Comparison of ENCODE assay signal across 26 mouse cellular contexts in the genomic region with DNA sequence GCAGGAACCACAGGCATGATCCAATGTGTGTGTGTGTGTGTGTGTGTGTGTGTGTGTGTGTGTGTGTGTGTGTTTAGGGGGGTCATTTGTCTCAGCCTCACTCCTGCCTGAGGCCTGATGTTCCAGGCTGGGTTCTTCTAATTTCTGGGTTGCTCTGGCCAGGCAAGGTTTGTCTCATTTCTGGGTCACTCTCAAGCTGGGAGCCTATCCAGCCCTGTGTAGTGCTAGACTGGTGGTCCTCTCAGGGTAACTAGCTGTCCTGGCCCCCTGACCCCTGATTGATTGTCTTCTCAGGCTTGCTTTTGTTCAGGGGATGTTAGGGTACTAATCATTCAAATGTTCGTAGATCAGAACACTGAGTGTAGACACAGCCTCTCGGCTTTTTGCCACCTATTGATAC.
A peak's percentile ranks its signal among the peaks of the same experiment; 100 is the strongest.
DNase-seq lines count a peak whose midpoint lies in the region; ATAC-seq and TF ChIP-seq lines count a peak whose summit lies in the region.
"Had no signal": no experiment of that assay in that cellular context is flagged by ENCODE, and none has a peak within 500 bp of the region (broad histone marks: within the 10 kb centered on the region; RNA-seq: fewer than 3 reads in every experiment).

No protein-coding gene starts in this region.

- H3K9ac ChIP-seq in hindbrain, embryonic 14.5 days, result no peak overlapping the region
- no peak overlapping the region for H3K9ac ChIP-seq in midbrain, embryonic 13.5 days (replicated peaks)
- H3K9ac ChIP-seq in midbrain, embryonic 14.5 days (replicated peaks; ENCODE audit: low read length), result no peak overlapping the region
- H3K9ac ChIP-seq in liver, postnatal 0 days (replicated peaks), result no peak overlapping the region
- H3K9ac ChIP-seq: embryonic facial prominence, embryonic 12.5 days; heart, embryonic 15.5 days; liver, embryonic 14.5 days; lung, embryonic 14.5 days; neural tube, embryonic 13.5 days had no signal

- no peak for ATAC-seq in hindbrain, embryonic 14.5 days (ENCODE audit: low FRiP score)
- 0 out of 2 replicates have a peak, but pooled peaks have one; percentile 48 for ATAC-seq in midbrain, embryonic 13.5 days
- no peak for ATAC-seq in midbrain, embryonic 14.5 days (ENCODE audit: low FRiP score, low TSS enrichment)
- ATAC-seq in liver, postnatal 0 days, result no peak
- ATAC-seq: CD4-positive, CD25-positive, alpha-beta regulatory T cell, adult 4 months; intestine, postnatal 0 days had no signal

- no peak for TF ChIP-seq POLR2A in kidney, adult 2 months (IDR thresholded peaks at IDR 0.05; ENCODE audit: low read depth, low read length)

- DNase-seq in hindbrain, embryonic 10.5 days (ENCODE audit: low spot score), result no peak
- DNase-seq in hindbrain, embryonic 14.5 days (ENCODE audit: low spot score), result no peak
- DNase-seq in midbrain, embryonic 14.5 days, result no peak
- no peak for DNase-seq in embryonic facial prominence, embryonic 10.5 days (ENCODE audit: low spot score)
- DNase-seq in liver, postnatal 0 days, result no peak
- no peak for DNase-seq in kidney, adult 2 months
- DNase-seq: adrenal gland, adult 8-10 months; cerebellum, adult 8-10 months; gastrocnemius, postnatal 14 days; heart, postnatal 36 days; kidney, postnatal 14 days; layer of hippocampus, adult 9-11 months; liver; lung, embryonic 14.5 days; lung, postnatal 14 days; thymus, adult 2 months; thymus, postnatal 36 days had no signal

- H3K4me1 ChIP-seq in hindbrain, embryonic 10.5 days (replicated peaks), result peaks cover 6% of the 10 kb centered on the region; the same call in 1 of the 2 replicates
- H3K4me1 ChIP-seq in hindbrain, embryonic 14.5 days (replicated peaks; ENCODE audit: control insufficient read depth, insufficient read depth, low read length), result no peaks in the 10 kb centered on the region
- H3K4me1 ChIP-seq in midbrain, embryonic 13.5 days (replicated peaks), result no peaks in the 10 kb centered on the region
- H3K4me1 ChIP-seq in midbrain, embryonic 14.5 days (ENCODE audit: control insufficient read depth, insufficient read depth, low read length), result no peaks in the 10 kb centered on the region
- H3K4me1 ChIP-seq in embryonic facial prominence, embryonic 10.5 days, result peaks cover 23% of the 10 kb centered on the region
- no peaks in the 10 kb centered on the region for H3K4me1 ChIP-seq in liver, postnatal 0 days (ENCODE audit: insufficient read depth)
- H3K4me1 ChIP-seq in kidney, adult 2 months (ENCODE audit: control insufficient read depth, insufficient read depth, low read length), result no peaks in the 10 kb centered on the region
- H3K4me1 ChIP-seq: heart, embryonic 10.5 days; heart, embryonic 15.5 days had no signal

- H3K9me3 ChIP-seq in hindbrain, embryonic 10.5 days, result no peaks in the 10 kb centered on the region
- H3K9me3 ChIP-seq in hindbrain, embryonic 14.5 days (ENCODE audit: control insufficient read depth, low read length), result no peaks in the 10 kb centered on the region
- H3K9me3 ChIP-seq in midbrain, embryonic 13.5 days, result no peaks in the 10 kb centered on the region
- H3K9me3 ChIP-seq in midbrain, embryonic 14.5 days (ENCODE audit: control insufficient read depth, low read length), result no peaks in the 10 kb centered on the region
- no peaks in the 10 kb centered on the region for H3K9me3 ChIP-seq in embryonic facial prominence, embryonic 10.5 days
- no peaks in the 10 kb centered on the region for H3K9me3 ChIP-seq in liver, postnatal 0 days (ENCODE audit: low read length)
- H3K9me3 ChIP-seq: embryonic facial prominence, embryonic 12.5 days; heart, embryonic 10.5 days; heart, embryonic 15.5 days; neural tube, embryonic 13.5 days had no signal

- peak overlapping the region; percentile 59; the same call in 1 of the 2 replicates for H3K27ac ChIP-seq in hindbrain, embryonic 10.5 days
- no peak overlapping the region for H3K27ac ChIP-seq in hindbrain, embryonic 14.5 days
- H3K27ac ChIP-seq in midbrain, embryonic 13.5 days, result no peak overlapping the region
- no peak overlapping the region for H3K27ac ChIP-seq in midbrain, embryonic 14.5 days (replicated peaks; ENCODE audit: low read depth, low read length)
- H3K27ac ChIP-seq in embryonic facial prominence, embryonic 10.5 days (replicated peaks), result peak overlapping the region; percentile 52
- no peak overlapping the region for H3K27ac ChIP-seq in liver, postnatal 0 days (ENCODE audit: low read depth)
- no peak overlapping the region for H3K27ac ChIP-seq in kidney, adult 2 months (ENCODE audit: insufficient read depth, low read depth, low read length)
- H3K27ac ChIP-seq: heart, embryonic 10.5 days; heart, embryonic 15.5 days; liver, embryonic 14.5 days; neural tube, embryonic 13.5 days had no signal

- no peak for TF ChIP-seq CTCF in liver, postnatal 0 days (IDR thresholded peaks at IDR 0.05; ENCODE audit: low read depth)
- TF ChIP-seq CTCF in kidney, adult 2 months (conservative IDR thresholded peaks at IDR 0.05; ENCODE audit: insufficient read depth, insufficient read length, low read depth, low read length), result no peak

- TF ChIP-seq EP300 in liver, postnatal 0 days (IDR thresholded peaks at IDR 0.05; ENCODE audit: low read depth), result no peak

- no peaks in the 10 kb centered on the region; the same call in 1 of the 2 replicates for H3K27me3 ChIP-seq in hindbrain, embryonic 10.5 days (ENCODE audit: insufficient read depth, poor library complexity, severe bottlenecking)
- no peaks in the 10 kb centered on the region for H3K27me3 ChIP-seq in hindbrain, embryonic 14.5 days (ENCODE audit: control insufficient read depth, insufficient read depth, low read length)
- no peaks in the 10 kb centered on the region for H3K27me3 ChIP-seq in midbrain, embryonic 13.5 days
- no peaks in the 10 kb centered on the region for H3K27me3 ChIP-seq in midbrain, embryonic 14.5 days (ENCODE audit: control insufficient read depth, insufficient read depth, low read length)
- no peaks in the 10 kb centered on the region for H3K27me3 ChIP-seq in embryonic facial prominence, embryonic 10.5 days (replicated peaks; ENCODE audit: low read depth, poor library complexity, severe bottlenecking)
- no peaks in the 10 kb centered on the region for H3K27me3 ChIP-seq in liver, postnatal 0 days (ENCODE audit: insufficient read depth, low read length)
- no peaks in the 10 kb centered on the region for H3K27me3 ChIP-seq in kidney, adult 2 months (replicated peaks; ENCODE audit: control insufficient read depth, insufficient read depth, low read length)
- H3K27me3 ChIP-seq: embryonic facial prominence, embryonic 12.5 days; heart, embryonic 15.5 days; neural tube, embryonic 13.5 days had no signal

- no peaks in the 10 kb centered on the region for H3K36me3 ChIP-seq in hindbrain, embryonic 10.5 days
- H3K36me3 ChIP-seq in hindbrain, embryonic 14.5 days (replicated peaks; ENCODE audit: control insufficient read depth, insufficient read depth), result no peaks in the 10 kb centered on the region
- H3K36me3 ChIP-seq in midbrain, embryonic 13.5 days, result no peaks in the 10 kb centered on the region
- H3K36me3 ChIP-seq in midbrain, embryonic 14.5 days (ENCODE audit: control insufficient read depth, insufficient read depth, low read length), result no peaks in the 10 kb centered on the region
- H3K36me3 ChIP-seq in embryonic facial prominence, embryonic 10.5 days (replicated peaks), result no peaks in the 10 kb centered on the region
- no peaks in the 10 kb centered on the region for H3K36me3 ChIP-seq in liver, postnatal 0 days (replicated peaks; ENCODE audit: insufficient read depth, low read length)
- H3K36me3 ChIP-seq in kidney, adult 2 months (ENCODE audit: control insufficient read depth, insufficient read depth, low read length), result no peaks in the 10 kb centered on the region
- H3K36me3 ChIP-seq: embryonic facial prominence, embryonic 12.5 days; heart, embryonic 10.5 days; heart, embryonic 15.5 days; neural tube, embryonic 13.5 days had no signal

- H3K4me2 ChIP-seq in hindbrain, embryonic 14.5 days (replicated peaks), result no peak overlapping the region
- H3K4me2 ChIP-seq in midbrain, embryonic 13.5 days (replicated peaks), result no peak overlapping the region
- H3K4me2 ChIP-seq in midbrain, embryonic 14.5 days (ENCODE audit: low read length), result no peak overlapping the region
- H3K4me2 ChIP-seq in liver, postnatal 0 days (ENCODE audit: low read depth, low read length), result no peak overlapping the region
- H3K4me2 ChIP-seq: embryonic facial prominence, embryonic 12.5 days; heart, embryonic 15.5 days; lung, embryonic 14.5 days; neural tube, embryonic 13.5 days had no signal

- WGBS in hindbrain, embryonic 10.5 days, result 34% methylated on average over 2 of the region's 2 CpGs
- WGBS in hindbrain, embryonic 14.5 days, result 20% methylated on average over 2 of the region's 2 CpGs
- WGBS in midbrain, embryonic 13.5 days, result 21% methylated on average over 2 of the region's 2 CpGs
- 27% methylated on average over 2 of the region's 2 CpGs for WGBS in midbrain, embryonic 14.5 days
- WGBS in embryonic facial prominence, embryonic 10.5 days, result 56% methylated on average over 2 of the region's 2 CpGs
- WGBS in liver, postnatal 0 days (ENCODE audit: insufficient replicate concordance), result 56% methylated on average over 2 of the region's 2 CpGs
- WGBS in kidney, adult 2 months, result 81% methylated on average over 2 of the region's 2 CpGs

- no peak overlapping the region for H3K4me3 ChIP-seq in hindbrain, embryonic 10.5 days
- H3K4me3 ChIP-seq in hindbrain, embryonic 14.5 days (replicated peaks; ENCODE audit: low read length), result no peak overlapping the region
- H3K4me3 ChIP-seq in midbrain, embryonic 13.5 days (replicated peaks), result no peak overlapping the region
- no peak overlapping the region for H3K4me3 ChIP-seq in midbrain, embryonic 14.5 days (replicated peaks; ENCODE audit: low read depth, low read length)
- no peak overlapping the region for H3K4me3 ChIP-seq in embryonic facial prominence, embryonic 10.5 days
- H3K4me3 ChIP-seq in liver, postnatal 0 days (ENCODE audit: low read depth, low read length), result no peak overlapping the region
- no peak overlapping the region for H3K4me3 ChIP-seq in kidney, adult 2 months (ENCODE audit: insufficient read depth, low read depth, low read length)
- H3K4me3 ChIP-seq: embryonic facial prominence, embryonic 12.5 days; heart, embryonic 10.5 days; heart, embryonic 15.5 days; myocyte; neural tube, embryonic 13.5 days had no signal

Comparison
In these comparisons a context has a peak if more than half of its experiments do, and no peak if none do; other contexts are left out.
1. H3K27ac ChIP-seq: peak in hindbrain, embryonic 10.5 days (single experiment) and embryonic facial prominence, embryonic 10.5 days (single experiment); none in hindbrain, embryonic 14.5 days (single experiment), midbrain, embryonic 13.5 days (single experiment), midbrain, embryonic 14.5 days (single experiment), liver, postnatal 0 days (single experiment) and kidney, adult 2 months (single experiment).